Mouse (Mus musculus): ENCODE results near the gene St3gal5.
A peak's percentile ranks its signal among the peaks of the same experiment; 100 is the strongest.
"Not testable (repeated sequence)": the region's sequence is repeated elsewhere in the genome, so short reads cannot be mapped to it uniquely, and the experiment has no call there.

St3gal5 gene

DNA sequence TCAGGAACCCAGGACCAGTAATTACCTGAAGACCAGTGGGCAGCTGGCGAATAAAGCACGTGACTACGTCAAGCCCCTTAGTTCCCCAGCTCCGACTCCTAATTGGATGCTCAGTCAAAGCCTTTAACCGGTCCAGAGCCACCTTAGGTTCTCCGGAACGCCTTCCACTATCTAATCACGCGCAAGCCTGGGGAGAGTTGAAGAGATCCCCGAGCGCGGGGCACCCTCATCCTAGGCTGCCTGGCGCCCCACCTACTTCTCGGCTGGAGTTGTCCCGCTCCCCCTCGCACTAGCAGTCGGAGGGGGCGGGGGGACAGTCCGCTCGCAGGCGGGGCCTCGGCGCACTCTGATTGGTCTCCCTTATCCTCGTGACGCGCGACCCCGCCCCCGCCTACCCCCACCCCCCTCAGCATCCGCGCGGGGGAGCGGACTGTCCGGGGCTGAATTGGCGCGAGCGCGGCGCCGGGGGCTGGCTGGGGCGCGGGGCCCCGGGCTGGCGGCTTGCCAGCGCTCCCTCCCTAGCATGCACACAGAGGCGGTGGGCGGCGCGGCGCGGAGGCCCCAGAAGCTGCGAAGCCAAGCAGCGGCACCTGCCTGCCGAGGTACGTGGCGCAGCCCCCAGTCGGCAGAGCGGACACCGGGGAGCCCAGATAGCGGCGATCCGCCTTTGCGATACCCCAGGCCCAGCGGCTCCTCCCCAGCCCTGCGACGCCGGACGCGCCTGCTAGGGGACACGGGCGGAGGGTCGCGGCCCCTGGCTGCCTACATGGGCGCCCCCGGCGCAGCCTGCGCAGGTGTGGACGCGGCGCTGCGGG, at the start of gene St3gal5:
TSS of gene St3gal5 (plus strand) at position 412 of the 815 bp plus-strand sequence.
- peak; percentile 86 for DNase-seq (ENCODE audit: low spot score)

DNA sequence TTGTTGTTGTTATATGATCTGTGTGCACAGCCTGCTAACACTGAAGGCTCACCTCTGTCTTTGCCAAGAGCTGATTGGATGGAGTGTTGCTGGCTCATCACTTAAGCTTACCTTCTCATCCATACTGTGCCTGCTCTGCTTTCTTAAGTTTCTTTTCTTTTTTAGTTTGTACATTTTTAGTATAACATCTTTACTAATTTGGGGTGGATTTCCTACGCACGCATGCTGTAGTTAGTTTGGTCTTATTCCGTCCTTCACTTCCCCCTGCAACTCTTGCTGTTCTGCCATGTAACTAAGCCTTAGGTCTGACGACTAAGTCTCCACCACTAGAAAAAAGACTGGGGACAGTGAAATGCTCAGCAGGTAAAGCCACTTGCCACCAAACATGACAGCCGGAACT, 48.7 kb upstream of the St3gal5 start:
- no peak for DNase-seq (ENCODE audit: low spot score)

DNA sequence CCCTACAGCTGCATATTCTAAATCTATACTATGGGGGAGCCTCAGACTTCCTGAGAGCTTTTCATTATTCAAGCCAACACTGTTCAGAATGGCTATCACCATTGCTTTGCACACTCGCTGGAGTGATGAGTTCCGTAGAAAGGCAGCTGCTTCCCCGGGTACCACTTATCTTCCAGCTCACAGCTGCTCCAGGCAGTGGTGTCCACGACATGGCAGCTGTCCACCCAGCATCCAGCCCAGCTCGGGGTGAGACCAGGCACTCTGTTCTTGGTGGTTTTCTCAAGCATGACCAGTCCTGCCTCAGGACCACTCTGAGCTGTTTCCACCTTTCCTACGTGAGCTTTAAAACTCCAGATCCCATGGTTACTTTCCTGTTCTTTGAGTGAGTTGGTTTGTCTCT, 47.5 kb upstream of the St3gal5 start:
- no peak for DNase-seq (ENCODE audit: low spot score)

DNA sequence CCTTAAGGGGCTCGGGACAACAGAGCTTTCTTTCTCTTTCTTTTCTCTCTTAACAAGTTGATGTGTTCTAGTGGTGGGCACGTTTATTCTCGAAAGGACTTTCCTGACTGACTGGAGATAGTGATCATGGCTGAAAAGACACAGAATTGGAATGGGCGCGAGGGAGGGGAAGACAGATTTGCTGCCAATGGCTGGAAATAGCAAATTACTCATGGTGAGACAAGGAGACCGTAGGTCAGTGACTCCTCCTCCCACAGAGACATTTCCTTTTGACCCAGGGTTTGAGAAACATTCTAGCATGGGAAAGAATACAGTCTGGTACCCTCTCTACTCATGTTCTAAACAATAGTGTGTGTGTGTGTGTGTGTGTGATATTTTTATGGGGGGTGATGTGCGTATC, 46.6 kb upstream of the St3gal5 start:
- no peak for DNase-seq (ENCODE audit: low spot score)

DNA sequence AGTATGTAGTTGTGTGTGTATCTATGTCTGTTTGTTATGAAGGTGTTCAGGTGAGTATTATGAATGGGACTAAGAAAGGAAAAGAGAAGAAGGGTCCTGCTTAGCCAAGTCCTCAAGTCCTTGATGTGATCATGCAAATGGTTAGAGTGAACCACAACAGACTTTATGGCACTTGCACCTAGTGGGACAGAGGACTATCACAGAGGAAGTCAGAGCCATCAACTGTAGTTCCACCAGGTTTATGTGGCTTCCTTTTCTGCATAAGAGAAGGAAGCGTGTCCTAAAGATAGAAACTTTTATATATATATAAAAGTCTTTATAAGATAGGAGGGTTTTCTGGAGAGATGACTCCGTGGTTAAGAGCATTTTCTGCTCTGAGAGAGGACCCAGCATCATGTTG, 46.1 kb upstream of the St3gal5 start:
- DNase-seq (ENCODE audit: low spot score): no peak

DNA sequence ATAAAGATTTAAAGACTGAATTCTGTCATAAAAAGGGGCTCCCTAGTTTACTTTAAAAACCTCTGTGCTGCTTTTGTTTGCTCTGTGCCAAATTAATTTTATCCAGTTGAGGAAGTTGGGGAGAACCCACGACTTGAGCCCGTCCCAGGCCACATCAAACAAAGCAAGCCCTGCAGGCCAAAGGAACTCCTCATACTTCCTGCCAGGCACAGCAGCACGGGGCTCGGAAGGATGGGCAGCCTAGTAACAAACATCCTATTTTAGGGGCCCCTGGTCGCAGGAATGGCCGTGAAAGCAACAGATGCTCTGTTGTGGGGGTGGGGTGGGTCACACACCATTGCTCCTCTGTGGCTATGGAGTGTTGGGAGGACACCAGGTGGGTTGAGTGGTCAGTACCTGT, 45.6 kb upstream of the St3gal5 start:
- DNase-seq (ENCODE audit: low spot score): no peak

DNA sequence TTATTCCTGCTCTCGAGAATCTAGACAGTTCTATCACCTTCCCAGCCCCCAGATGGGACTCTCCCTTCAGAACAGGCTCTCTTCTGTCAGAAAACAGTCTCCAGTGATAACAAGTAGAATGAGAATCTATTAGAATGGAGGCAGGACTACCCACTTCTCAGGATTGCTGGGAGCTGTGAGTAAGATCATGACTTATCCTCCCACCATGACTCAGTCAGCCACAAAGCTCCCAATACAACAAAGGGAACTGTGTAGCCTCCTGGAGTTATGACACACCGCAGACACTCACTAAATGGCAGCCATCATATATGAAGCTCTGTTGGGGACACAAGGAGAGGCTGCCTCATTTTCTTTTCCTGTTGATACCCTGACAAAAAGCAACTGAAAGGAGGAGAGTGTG, 40.8 kb upstream of the St3gal5 start:
- no peak for DNase-seq (ENCODE audit: low spot score)

DNA sequence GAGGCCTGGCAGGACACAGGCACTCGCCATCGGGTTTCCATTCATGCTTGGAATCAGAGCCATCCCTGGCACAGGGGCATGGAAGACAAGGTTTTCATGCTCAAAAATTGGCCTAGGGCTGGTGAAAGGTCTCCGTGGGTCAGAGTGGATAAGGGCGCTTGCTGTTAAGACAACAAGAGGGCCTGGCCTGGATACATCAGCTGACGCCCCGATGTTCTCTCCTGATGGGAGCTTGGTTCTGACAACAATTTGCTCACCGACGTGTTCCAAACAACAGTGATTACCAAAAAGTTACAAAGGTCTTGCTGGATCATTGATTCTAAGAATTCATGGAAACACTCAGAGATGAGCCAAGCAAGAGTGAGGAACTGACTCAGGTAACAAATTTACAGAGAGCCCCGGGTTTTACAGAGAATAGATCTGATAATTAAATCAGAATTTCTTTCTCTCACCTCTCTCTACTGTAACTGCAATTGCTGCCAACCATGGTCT, 38.9 kb upstream of the St3gal5 start:
- DNase-seq (ENCODE audit: low spot score): no peak

DNA sequence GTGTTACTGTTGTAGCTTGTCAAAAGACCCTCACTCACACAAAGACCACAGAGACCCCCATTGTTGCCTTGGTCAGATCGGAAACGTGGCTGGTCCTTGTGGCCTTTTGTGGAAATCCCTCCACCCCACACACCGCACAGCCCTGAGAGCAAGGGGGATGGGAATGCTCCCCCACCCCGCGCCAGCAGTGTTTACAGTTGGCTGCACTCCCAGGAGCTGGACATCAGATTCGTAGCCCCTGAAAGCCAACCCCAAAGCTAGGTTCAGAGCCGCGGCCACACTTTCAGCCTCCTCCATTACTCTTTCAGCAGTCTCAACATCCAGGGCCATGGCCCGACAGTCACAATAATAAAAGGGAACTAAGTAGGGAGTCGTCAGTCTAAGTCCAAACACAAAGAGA, 36.7 kb upstream of the St3gal5 start:
- not testable (repeated sequence) for DNase-seq (ENCODE audit: low spot score)

DNA sequence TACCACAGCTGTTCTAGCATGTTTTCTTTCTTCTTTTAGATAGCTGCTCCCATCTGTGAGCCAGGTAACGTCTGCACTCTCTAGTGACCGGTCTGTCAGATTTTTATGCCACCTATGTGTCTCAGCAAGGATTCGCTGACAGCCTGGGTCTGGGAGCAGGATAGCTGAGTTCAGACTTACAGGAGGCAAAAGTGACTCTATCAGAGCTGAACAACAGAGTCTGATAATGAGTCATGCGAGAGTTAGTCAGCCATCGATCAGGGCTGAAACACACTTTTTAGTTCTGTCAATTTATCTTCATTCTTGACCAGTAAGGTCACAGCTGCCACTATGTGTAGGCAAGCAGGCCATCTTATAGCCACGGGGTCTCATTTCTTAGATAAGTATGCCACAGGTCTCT, 33.7 kb upstream of the St3gal5 start:
- DNase-seq (ENCODE audit: low spot score): no peak

DNA sequence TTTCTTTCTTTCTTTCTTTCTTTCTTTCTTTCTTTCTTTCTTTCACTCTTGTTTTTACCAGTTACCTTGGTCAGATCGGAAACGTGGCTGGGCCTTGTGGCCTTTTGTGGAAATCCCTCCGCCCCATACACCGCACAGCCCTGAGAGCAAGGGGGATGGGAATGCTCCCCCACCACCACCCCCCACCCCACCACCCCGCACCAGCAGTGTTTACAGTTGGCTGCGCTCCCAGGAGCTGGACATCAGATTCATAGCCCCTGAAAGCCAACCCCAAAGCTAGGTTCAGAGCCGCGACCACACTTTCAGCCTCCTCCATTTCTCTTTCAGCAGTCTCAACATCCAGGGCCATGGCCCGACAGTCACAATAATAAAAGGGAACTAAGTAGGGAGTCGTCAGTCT, 31.4 kb upstream of the St3gal5 start:
- no peak for DNase-seq (ENCODE audit: low spot score)

DNA sequence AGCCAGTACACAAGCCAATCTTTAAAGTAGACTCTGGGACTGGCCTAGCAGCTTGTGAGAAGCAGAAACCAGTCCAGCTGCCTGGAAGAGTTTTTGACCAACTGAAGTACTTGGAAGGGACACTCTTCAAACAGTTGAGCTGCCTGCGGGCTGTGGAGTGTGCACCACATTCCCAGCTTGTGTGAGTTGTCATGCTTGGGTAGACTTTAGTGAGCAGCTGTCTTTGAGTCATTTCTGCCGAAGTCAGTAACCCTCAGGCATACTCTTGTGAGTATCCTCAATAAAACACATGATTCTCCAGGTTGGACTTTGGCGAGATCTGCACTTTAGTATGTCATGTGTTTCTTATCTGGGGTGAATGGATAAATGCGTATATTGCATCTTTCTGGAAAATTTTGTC, 29.0 kb upstream of the St3gal5 start:
- DNase-seq (ENCODE audit: low spot score): no peak

DNA sequence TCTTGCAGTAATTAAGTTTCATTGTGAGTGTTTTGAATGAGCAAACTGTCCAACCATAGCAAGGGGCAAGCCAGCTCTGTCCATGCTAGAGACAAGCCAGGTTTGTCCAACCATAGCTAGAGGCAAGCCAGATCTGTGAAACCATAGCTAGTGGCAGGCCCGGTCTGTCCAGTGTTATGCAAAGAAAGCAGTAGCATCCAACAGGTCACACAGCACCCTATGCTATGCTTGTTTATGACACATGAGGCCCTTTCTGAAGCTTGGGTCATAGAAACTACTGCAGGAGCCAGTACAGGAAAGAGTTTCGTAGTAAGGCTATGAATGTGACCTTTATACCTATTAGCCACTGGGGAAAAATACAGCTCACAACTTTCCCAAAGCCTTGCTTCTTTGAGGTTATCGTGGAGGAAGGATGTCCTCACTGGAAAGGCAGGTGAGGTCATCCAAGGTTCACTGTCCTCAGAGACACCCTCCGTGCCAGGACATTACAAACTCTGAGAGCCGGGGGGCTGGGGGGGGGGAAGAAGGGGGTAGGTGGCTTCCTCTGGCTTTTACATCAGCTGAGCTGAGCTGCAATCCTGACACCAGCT, 26.0 kb upstream of the St3gal5 start:
- no peak for DNase-seq (ENCODE audit: low spot score)

DNA sequence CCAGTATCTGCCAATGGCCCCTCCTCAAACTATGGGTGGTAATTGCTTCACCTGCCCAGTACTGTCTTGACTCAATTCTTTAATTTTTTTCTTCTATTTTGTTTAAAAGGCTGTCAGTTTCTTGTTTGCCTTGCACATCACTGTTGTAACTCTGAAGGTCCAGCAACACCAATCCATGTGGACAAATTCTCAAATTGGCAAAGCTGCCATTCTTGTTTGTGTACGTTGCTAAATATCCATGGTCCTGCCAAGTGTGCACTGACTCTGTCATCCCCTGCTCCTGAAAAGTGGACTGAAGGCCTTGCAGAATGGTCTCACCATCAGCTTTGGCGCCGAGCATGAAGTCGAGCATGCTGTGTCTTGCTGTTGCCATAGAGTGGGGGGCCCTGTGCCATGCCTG, 23.6 kb upstream of the St3gal5 start:
- DNase-seq (ENCODE audit: low spot score): no peak

DNA sequence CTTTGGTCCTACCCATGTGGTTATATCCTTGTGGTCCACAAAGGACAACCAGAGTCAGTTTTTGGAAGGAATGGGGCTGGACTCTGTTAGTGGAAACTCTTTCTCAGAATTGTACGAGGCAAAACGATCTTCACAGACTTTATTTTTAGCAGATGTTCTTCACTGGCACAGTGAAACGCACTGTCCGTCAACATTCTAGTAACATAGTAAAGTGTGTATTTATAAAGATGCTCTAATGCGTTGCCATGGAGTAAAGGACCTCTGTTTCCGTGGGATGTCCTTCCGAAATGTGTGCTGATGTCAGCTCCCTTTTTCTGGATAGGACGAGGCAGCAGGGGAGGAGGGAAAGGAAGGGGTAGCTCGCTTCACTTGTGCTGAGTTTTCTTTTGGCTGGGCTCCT, 20.9 kb upstream of the St3gal5 start:
- DNase-seq (ENCODE audit: low spot score): no peak

DNA sequence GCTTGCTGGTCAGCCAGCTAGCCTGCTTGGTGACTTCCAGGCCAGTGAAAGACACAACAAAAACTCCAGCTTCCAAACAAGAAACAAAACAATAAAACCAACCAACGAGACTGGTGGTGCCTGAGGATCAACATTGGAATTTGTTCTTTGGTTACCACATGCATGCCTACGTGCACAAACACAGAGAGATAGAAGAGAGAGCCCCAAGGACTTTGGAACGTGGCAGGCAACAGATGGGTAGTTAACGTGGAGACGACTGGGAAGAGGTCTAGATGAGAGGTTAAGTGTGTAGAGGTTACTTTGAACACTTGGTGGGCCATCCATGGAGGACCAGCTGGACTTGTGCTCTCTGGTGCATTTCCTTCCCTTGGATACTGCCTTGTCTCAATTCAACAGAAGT, 19.2 kb upstream of the St3gal5 start:
- no peak for DNase-seq (ENCODE audit: low spot score)

DNA sequence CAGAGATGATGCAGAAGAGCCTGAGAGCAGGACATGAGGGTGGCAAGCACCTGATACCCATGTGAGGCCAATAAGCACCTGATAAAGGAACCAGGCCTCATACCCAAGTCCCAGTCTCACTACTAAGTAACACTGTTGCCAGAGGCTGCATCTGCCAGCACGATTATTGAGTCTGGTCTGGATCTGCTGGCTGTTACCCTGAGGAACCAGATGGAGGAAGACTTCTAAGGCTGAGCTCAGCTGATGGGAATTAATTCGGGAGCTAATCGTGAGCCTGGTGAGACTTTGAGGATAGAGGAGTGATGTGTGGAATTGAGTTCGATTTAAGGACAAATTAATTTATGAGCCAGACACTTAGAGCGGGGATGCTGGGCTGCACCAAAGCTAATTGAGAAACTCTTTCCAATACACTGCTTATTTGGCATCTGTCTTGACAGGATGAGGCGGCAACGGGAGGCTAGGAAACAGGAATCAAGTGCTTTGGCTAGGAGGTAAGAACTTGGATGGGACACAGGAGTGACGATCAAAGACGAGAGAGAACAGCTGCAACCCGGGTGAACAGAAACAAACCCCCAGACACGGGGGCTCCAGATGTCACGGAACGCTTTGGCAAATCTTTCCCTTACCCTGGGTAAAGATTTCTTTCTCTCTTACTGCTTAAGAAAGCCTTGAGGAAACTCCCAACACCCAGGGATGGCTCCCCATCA, 15.9 kb upstream of the St3gal5 start:
- peak; percentile 85 for DNase-seq (ENCODE audit: low spot score)

DNA sequence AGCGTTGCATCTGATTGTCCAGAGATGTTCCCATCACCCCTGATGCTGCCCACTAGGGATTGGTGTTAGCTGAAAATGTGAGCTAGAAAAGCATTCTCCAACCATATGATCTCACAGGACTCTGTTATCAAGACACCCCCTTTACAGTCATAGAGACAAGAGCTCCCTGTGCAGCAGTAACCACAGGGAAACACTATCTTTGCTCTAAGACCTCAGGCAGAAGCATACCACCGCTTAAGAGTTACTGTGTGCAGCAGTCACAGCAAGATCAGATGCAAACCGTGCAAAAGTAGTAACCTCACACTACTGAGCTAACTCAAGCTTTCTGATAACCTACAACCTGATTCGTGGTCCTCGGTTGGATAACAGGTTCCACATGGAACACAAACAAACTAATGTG, 10.0 kb upstream of the St3gal5 start:
- no peak for DNase-seq (ENCODE audit: low spot score)

DNA sequence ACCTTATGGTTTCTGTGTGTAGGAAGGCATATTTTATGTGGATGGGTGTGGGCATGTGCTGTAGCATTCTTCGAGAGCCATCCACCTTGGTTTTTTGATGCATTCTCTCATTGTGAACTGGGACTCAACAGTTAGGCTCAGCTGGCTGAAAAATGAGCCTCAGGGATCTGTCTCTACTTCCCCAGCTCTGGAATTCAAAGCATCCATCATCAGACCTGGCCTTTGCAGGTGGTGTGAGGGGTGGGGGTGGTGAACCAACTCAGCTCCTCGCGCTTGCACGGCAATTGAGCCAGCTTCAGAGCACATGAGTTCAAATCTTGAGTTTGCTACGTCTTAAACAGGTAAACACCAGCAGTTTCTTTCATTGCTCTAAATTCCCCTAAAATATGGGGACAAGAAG, 7.5 kb upstream of the St3gal5 start:
- no peak for DNase-seq (ENCODE audit: low spot score)

DNA sequence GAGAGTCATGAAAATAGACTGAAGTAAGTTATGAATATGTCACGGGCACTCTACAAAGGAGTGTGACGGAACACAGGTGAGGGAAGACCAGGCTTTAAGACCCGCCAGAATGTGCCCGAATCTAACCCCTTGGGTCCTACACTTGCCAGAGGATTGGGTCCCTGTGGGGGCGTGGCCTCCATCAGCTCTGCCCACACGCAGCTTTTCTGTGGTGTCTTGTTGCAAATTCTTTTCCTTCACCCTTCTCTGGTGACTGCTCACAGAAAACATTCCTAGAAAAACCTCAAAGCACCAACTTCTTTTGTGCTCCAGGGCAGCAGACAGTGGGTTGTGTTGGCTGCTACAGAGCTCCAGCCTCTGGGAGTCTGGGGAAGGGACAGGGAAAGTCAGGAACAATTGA, 6.4 kb upstream of the St3gal5 start:
- DNase-seq (ENCODE audit: low spot score): no peak

DNA sequence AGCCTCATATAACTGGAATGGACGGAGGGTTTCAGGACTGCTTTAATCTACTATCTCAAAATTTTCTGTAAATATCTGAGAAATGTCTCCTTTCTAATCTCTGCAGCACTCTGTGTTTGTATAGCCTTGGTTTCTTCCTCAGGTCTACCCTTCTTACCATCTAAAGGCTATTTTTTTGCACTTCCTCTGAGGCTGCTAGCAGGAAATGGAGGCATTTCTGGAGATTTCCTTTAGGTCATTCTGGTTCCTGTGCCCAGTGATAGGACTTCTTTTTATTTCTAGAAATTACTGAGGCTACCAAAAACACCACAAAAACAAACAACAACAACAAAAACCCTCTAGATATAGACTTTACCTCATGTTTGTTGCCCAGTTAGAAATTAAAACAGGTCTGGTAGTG, 4.3 kb upstream of the St3gal5 start:
- no peak for DNase-seq (ENCODE audit: low spot score)

DNA sequence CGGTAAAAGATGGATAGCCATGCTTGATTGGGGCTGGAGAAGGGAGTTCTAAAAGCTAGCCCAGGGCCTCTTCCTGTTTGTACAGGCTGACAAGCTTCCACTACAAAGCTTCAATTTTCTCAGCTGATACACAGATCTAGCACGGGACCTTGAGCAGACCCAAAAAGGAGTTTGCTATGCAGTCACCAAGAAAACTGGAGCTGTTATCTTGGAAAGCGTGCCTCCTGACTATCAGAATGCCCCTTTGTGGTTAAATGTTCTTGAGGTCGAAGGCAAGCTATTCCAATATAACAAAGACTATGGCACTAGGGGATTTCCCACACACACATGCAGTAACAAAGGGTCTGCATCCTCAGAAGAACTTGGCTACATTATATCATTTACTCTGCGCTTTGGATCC, 1.2 kb upstream of the St3gal5 start:
- no peak for DNase-seq (ENCODE audit: low spot score)

DNA sequence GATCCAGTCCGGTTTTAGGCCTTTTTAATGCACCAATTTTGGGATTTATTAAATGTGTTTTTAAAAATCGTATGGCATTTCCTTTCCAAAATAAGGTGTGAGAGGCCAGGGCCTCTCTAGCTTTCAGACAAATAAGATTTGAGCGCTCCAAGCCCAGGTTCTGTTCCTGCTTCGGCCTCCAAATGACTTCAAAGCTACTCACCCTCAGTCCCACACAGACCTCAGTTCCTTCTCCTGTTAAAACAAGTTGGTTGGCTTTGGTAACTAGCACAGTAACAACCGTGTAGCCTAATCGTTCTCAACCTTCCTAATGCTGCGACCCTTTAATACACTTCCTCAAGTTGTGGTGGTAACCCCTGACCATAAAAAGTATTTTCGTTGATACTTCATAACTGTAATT, 723 bp upstream of the St3gal5 start:
- DNase-seq (ENCODE audit: low spot score): no peak
